Mouse (Mus musculus): ENCODE measurements around the gene Mbnl2. TPM values are rescaled to one million over a fixed set of nuclear protein-coding genes. Genes with fewer than 3 reads are reported as not detected.

Mbnl2 gene
- polyA plus RNA-seq, 1 experiment from 2014 or later: 142 TPM

- Histone ChIP-seq H3K9me3 (replicated peaks; ENCODE audit: control insufficient read depth, low read length) (no peaks in the 10 kb centered on the region), H3K27me3 (ENCODE audit: control insufficient read depth, insufficient read depth, low read length) (no peaks in the 10 kb centered on the region), H3K4me3 (ENCODE audit: low read length) (no peak overlapping the region), H3K4me2 (ENCODE audit: low read depth, low read length) (no peak overlapping the region), H3K36me3 (ENCODE audit: control insufficient read depth, insufficient read depth) (no peaks in the 10 kb centered on the region), H3K9ac (ENCODE audit: low read length) (no peak overlapping the region), H3K27ac (ENCODE audit: low read length) (peak overlapping the region; percentile 72), H3K4me1 (ENCODE audit: control insufficient read depth, insufficient read depth, low read length) (peaks cover 55% of the 10 kb centered on the region)
- WGBS: 35% methylated on average over 7 of the region's 7 CpGs
- peak; percentile 86 for ATAC-seq (replicated peaks; ENCODE audit: extremely low read depth, insufficient read depth, low FRiP score)
Measured at GRCm38 (mm10) chr14:120336380-120336779, 60.9 kb downstream of the Mbnl2 start.

GRCm38 (mm10) chr14:120336841-120337240 lies 61.4 kb downstream of the Mbnl2 start:
- Histone ChIP-seq H3K9me3 (replicated peaks; ENCODE audit: control insufficient read depth, low read length) (no peaks in the 10 kb centered on the region), H3K27ac (ENCODE audit: low read length) (peak overlapping the region; percentile 56), H3K9ac (ENCODE audit: low read length) (no peak overlapping the region), H3K4me2 (ENCODE audit: low read depth, low read length) (no peak overlapping the region), H3K4me1 (ENCODE audit: control insufficient read depth, insufficient read depth, low read length) (peaks cover 59% of the 10 kb centered on the region), H3K36me3 (ENCODE audit: control insufficient read depth, insufficient read depth) (no peaks in the 10 kb centered on the region), H3K4me3 (ENCODE audit: low read length) (no peak overlapping the region), H3K27me3 (ENCODE audit: control insufficient read depth, insufficient read depth, low read length) (no peaks in the 10 kb centered on the region)
- no peak for ATAC-seq (replicated peaks; ENCODE audit: extremely low read depth, insufficient read depth, low FRiP score)
- WGBS: 50% methylated on average over 8 of the region's 8 CpGs

GRCm38 (mm10) chr14:120337731-120338462 lies 62.4 kb downstream of the Mbnl2 start:
- no peak overlapping the region for H3K9ac ChIP-seq (ENCODE audit: low read length)
- H3K36me3 ChIP-seq (ENCODE audit: control insufficient read depth, insufficient read depth): no peaks in the 10 kb centered on the region

DNA sequence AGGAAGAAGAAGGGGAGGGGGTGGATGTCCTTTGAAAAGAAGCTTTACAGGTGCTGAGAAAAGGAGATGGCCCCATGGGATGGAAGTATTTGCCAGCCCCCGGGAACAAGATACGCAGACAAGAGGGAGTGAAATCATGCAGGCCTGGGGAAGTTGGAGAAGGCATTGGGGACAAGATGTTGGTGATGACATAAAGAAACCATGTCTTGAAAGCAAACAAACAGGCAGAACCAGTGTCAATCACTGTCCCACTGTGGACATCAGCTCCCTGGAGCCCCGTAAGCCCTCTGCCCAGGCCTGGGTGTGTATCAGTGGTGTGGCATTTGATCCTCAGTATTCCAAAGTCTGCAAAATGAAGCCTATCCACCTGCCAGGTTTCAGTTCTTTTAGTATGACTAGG lies 63.2 kb downstream of the Mbnl2 start:
- H3K27ac ChIP-seq (ENCODE audit: low read length): no peak overlapping the region

More at GRCm38 (mm10) chr14:120337731-120338462, 62.4 kb downstream of the Mbnl2 start:
- WGBS: 56% methylated on average over 7 of the region's 7 CpGs
- H3K4me2 ChIP-seq (ENCODE audit: low read depth, low read length): no peak overlapping the region
- no peak overlapping the region for H3K4me3 ChIP-seq (ENCODE audit: low read length)
- H3K27ac ChIP-seq (ENCODE audit: low read length): peak overlapping the region; percentile 44
- H3K27me3 ChIP-seq (ENCODE audit: control insufficient read depth, insufficient read depth, low read length): no peaks in the 10 kb centered on the region
- H3K4me1 ChIP-seq (ENCODE audit: control insufficient read depth, insufficient read depth, low read length): peaks cover 61% of the 10 kb centered on the region
- ATAC-seq (replicated peaks; ENCODE audit: extremely low read depth, insufficient read depth, low FRiP score): no peak
- H3K9me3 ChIP-seq (replicated peaks; ENCODE audit: control insufficient read depth, low read length): no peaks in the 10 kb centered on the region

DNA sequence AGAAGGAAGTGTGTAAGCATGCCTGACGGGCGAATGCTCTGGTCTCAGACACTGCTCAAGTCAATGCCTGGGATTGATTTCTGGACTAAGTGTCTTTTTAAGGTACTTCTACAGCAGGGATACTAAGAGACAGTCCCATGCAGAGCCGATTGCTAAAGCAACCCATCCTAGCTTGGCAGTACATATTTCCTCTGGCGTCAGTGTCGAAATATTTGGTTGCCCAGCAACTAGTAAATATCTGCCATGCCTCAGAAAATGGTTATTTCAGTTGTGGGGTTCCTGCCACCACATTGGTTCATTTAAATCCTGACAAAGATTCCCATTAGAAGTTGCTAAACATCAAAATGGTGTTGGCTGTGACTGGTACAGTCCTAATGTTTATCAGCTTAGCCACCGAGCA lies 66.4 kb downstream of the Mbnl2 start:
- H3K9ac ChIP-seq (ENCODE audit: low read length): no peak overlapping the region
- no peak overlapping the region for H3K4me2 ChIP-seq (ENCODE audit: low read depth, low read length)
- peaks cover 6% of the 10 kb centered on the region for H3K9me3 ChIP-seq (replicated peaks; ENCODE audit: control insufficient read depth, low read length)
- H3K4me3 ChIP-seq (ENCODE audit: low read length): no peak overlapping the region
- peaks cover 8% of the 10 kb centered on the region for H3K36me3 ChIP-seq (ENCODE audit: control insufficient read depth, insufficient read depth)
- ATAC-seq (replicated peaks; ENCODE audit: extremely low read depth, insufficient read depth, low FRiP score): no peak
- H3K27me3 ChIP-seq (ENCODE audit: control insufficient read depth, insufficient read depth, low read length): no peaks in the 10 kb centered on the region
- H3K27ac ChIP-seq (ENCODE audit: low read length): no peak overlapping the region
- 67% methylated on average over 6 of the region's 6 CpGs for WGBS
- H3K4me1 ChIP-seq (ENCODE audit: control insufficient read depth, insufficient read depth, low read length): peaks cover 28% of the 10 kb centered on the region

More for the DNA sequence above, 63.2 kb downstream of the Mbnl2 start:
- 70% methylated on average over 3 of the region's 3 CpGs for WGBS
- no peaks in the 10 kb centered on the region for H3K36me3 ChIP-seq (ENCODE audit: control insufficient read depth, insufficient read depth)
- peaks cover 54% of the 10 kb centered on the region for H3K4me1 ChIP-seq (ENCODE audit: control insufficient read depth, insufficient read depth, low read length)
- no peaks in the 10 kb centered on the region for H3K27me3 ChIP-seq (ENCODE audit: control insufficient read depth, insufficient read depth, low read length)
- no peak for ATAC-seq (replicated peaks; ENCODE audit: extremely low read depth, insufficient read depth, low FRiP score)
- no peak overlapping the region for H3K4me3 ChIP-seq (ENCODE audit: low read length)
- no peak overlapping the region for H3K9ac ChIP-seq (ENCODE audit: low read length)
- H3K9me3 ChIP-seq (replicated peaks; ENCODE audit: control insufficient read depth, low read length): no peaks in the 10 kb centered on the region
- no peak overlapping the region for H3K4me2 ChIP-seq (ENCODE audit: low read depth, low read length)

- WGBS: 85% methylated on average over 7 of the region's 7 CpGs
- H3K4me2 ChIP-seq (ENCODE audit: low read depth, low read length): no peak overlapping the region
- ATAC-seq (replicated peaks; ENCODE audit: extremely low read depth, insufficient read depth, low FRiP score): no peak
- peaks cover 10% of the 10 kb centered on the region for H3K9me3 ChIP-seq (replicated peaks; ENCODE audit: control insufficient read depth, low read length)
- no peak overlapping the region for H3K4me3 ChIP-seq (ENCODE audit: low read length)
- no peak overlapping the region for H3K27ac ChIP-seq (ENCODE audit: low read length)
- no peak overlapping the region for H3K9ac ChIP-seq (ENCODE audit: low read length)
- peaks cover 12% of the 10 kb centered on the region for H3K36me3 ChIP-seq (ENCODE audit: control insufficient read depth, insufficient read depth)
- H3K4me1 ChIP-seq (ENCODE audit: control insufficient read depth, insufficient read depth, low read length): peaks cover 24% of the 10 kb centered on the region
- H3K27me3 ChIP-seq (ENCODE audit: control insufficient read depth, insufficient read depth, low read length): no peaks in the 10 kb centered on the region
Measured at GRCm38 (mm10) chr14:120342321-120342720, 66.9 kb downstream of the Mbnl2 start.

DNA sequence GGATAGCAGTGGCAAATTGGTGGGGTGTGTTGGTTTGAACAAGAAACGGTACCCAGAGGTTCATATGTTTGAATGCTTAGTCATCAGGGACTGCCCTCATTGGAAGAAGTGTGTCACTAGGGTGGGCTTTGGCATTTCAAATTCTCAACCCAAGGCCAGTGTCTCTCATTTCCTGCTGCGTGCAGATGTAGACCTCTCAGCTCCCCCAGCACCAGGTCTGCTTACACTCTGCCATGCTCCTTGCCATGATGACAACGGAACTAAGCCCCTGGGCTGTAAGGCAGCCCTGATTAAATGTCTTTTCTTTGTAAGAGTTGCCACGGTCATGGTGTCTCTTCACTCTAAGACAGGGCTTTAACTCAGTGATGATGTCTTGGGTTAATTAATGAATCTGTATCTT lies 69.2 kb downstream of the Mbnl2 start:
- 90% methylated on average over 4 of the region's 4 CpGs for WGBS
- H3K36me3 ChIP-seq (ENCODE audit: control insufficient read depth, insufficient read depth): peaks cover 15% of the 10 kb centered on the region

DNA sequence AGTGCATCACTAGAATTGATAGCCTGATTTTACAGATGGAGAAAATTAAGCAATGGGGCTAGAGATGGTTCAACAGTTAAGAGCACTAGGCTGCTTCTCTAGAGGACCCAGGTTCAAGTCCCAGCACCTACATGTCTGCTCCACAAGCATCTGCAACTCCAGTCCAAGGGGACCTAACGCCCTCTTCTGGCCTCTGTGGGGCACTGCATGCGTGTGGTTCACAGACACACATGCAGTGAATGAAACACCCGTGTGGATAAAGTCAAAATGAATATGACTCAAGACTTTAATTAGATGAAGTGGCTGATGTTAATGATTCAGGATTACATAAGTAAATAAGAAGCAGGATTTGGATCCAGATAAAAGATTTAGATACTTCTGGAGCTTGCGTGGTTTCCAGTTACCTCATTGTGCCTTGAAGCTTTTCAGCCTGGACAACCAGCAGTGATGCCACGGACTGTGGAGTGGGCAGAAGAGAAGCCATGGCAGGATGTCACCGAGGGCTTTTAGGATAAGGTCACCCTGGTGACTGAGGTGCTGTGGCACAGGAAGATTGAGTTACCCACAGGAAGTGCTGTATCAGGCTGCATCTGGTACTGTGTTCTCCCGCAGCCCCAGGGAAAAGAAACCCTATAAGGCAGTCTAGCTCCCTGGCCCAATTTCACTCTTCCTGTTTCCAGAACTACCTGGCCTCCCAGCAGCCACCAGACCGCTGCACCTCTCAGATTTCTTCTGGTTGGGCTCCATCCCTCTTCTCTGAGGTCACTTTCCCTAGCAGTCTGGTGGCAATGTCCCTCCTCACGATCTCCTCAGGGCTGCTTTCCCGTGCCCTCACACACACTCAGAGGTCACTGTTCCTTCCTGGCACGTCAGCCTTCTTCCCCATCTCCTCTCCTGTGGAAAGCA lies 72.2 kb downstream of the Mbnl2 start:
- no peak overlapping the region for H3K9ac ChIP-seq (ENCODE audit: low read length)
- 64% methylated on average over 11 of the region's 11 CpGs for WGBS

More for the DNA sequence above, 69.2 kb downstream of the Mbnl2 start:
- no peak overlapping the region for H3K27ac ChIP-seq (ENCODE audit: low read length)
- no peak overlapping the region for H3K4me2 ChIP-seq (ENCODE audit: low read depth, low read length)
- H3K9ac ChIP-seq (ENCODE audit: low read length): no peak overlapping the region
- H3K4me3 ChIP-seq (ENCODE audit: low read length): no peak overlapping the region
- no peak for ATAC-seq (replicated peaks; ENCODE audit: extremely low read depth, insufficient read depth, low FRiP score)
- peaks cover 10% of the 10 kb centered on the region for H3K9me3 ChIP-seq (replicated peaks; ENCODE audit: control insufficient read depth, low read length)
- peaks cover 25% of the 10 kb centered on the region for H3K4me1 ChIP-seq (ENCODE audit: control insufficient read depth, insufficient read depth, low read length)
- no peaks in the 10 kb centered on the region for H3K27me3 ChIP-seq (ENCODE audit: control insufficient read depth, insufficient read depth, low read length)

GRCm38 (mm10) chr14:120349332-120349731 lies 73.9 kb downstream of the Mbnl2 start:
- WGBS: 67% methylated on average over 4 of the region's 4 CpGs
- Histone ChIP-seq H3K27ac (ENCODE audit: low read length) (peak overlapping the region; percentile 46), H3K4me2 (ENCODE audit: low read depth, low read length) (no peak overlapping the region), H3K4me3 (ENCODE audit: low read length) (no peak overlapping the region), H3K27me3 (ENCODE audit: control insufficient read depth, insufficient read depth, low read length) (no peaks in the 10 kb centered on the region), H3K36me3 (ENCODE audit: control insufficient read depth, insufficient read depth) (peaks cover 15% of the 10 kb centered on the region), H3K4me1 (ENCODE audit: control insufficient read depth, insufficient read depth, low read length) (peaks cover 43% of the 10 kb centered on the region), H3K9me3 (replicated peaks; ENCODE audit: control insufficient read depth, low read length) (peaks cover 10% of the 10 kb centered on the region), H3K9ac (ENCODE audit: low read length) (no peak overlapping the region)
- ATAC-seq (replicated peaks; ENCODE audit: extremely low read depth, insufficient read depth, low FRiP score): 0 out of 2 replicates have a peak, but pooled peaks have one; percentile 28

More for the DNA sequence above, 72.2 kb downstream of the Mbnl2 start:
- Histone ChIP-seq H3K27ac (ENCODE audit: low read length) (peak overlapping the region; percentile 71), H3K4me1 (ENCODE audit: control insufficient read depth, insufficient read depth, low read length) (peaks cover 26% of the 10 kb centered on the region), H3K4me3 (ENCODE audit: low read length) (no peak overlapping the region), H3K27me3 (ENCODE audit: control insufficient read depth, insufficient read depth, low read length) (no peaks in the 10 kb centered on the region), H3K4me2 (ENCODE audit: low read depth, low read length) (no peak overlapping the region), H3K9me3 (replicated peaks; ENCODE audit: control insufficient read depth, low read length) (peaks cover 10% of the 10 kb centered on the region), H3K36me3 (ENCODE audit: control insufficient read depth, insufficient read depth) (peaks cover 15% of the 10 kb centered on the region)
- ATAC-seq (replicated peaks; ENCODE audit: extremely low read depth, insufficient read depth, low FRiP score): peak; percentile 15; the same call in 1 of the 2 replicates
